Mouse (Mus musculus): ENCODE measurements around the gene Ildr1.

DNA sequence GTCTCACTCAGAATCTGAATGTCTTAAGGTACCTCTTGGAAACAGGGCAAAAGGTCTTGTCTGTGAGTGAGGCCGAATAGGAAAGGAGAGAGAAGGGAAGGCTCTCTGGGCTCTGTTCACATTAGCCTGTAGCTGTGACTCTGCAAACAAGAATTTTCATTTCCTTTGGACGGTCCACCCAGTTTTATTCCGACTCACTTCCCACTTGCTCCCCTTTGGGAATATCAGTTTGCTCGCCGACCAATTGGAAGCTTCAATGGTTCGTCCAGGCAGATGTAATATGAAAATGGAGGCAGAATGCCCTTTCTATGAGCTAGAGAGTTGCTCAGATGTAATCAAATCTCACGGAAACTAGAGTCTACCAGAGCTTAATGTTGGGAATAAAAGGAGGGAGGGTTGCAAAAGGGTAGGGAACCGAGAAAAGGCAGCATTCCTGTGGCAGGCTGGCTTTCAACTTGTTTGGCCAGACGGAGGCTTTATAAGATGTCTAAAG, 1.1 kb downstream of the Ildr1 start:
- TF ChIP-seq CTCF (IDR thresholded peaks at IDR 0.05; ENCODE audit: low read depth, low read length) = no peak
- TF ChIP-seq GATA1 (IDR thresholded peaks at IDR 0.05; ENCODE audit: borderline replicate concordance, low read length) = no peak
- no peak for TF ChIP-seq TAL1 (conservative IDR thresholded peaks at IDR 0.05; ENCODE audit: low read depth, low read length)
- no peak for TF ChIP-seq POLR2AphosphoS5 (IDR thresholded peaks at IDR 0.05; ENCODE audit: insufficient replicate concordance, low read depth, low read length)
- no peak for TF ChIP-seq GATA2 (IDR thresholded peaks at IDR 0.05; ENCODE audit: borderline replicate concordance, low read depth, low read length)
